Mouse (Mus musculus) neural tube, embryonic 14.5 days (tissue): ENCODE measurements around the gene Gpr150. TPM values are rescaled to one million over a fixed set of nuclear protein-coding genes. Genes with fewer than 3 reads are reported as not detected.

ENCODE experiments used
- ATAC-seq: fragments of 200-750 bp; cut with Nextera tagmentation; 2 replicates; pipeline ENCODE4 v1.8.0; 2017; ENCODE audit warnings: low read depth, mild to moderate bottlenecking, moderate TSS enrichment, moderate library complexity
- H3K27ac ChIP-seq: fragments of 300-500 bp; sonication (generic); 2 replicates; pipeline ENCODE4 v1.5.1; 2014; ENCODE audit warnings: low read depth, mild to moderate bottlenecking, control low read depth, low read length, moderate library complexity, mixed read lengths
- H3K27me3 ChIP-seq: fragments of 300-500 bp; sonication (generic); 2 replicates; pipeline ENCODE4 v1.6.1; 2014; ENCODE audit warnings: low read length; ENCODE audit not compliant: control insufficient read depth, insufficient read depth
- H3K36me3 ChIP-seq: fragments of 300-500 bp; sonication (generic); 2 replicates; pipeline ENCODE4 v1.6.1; 2014; ENCODE audit warnings: low read length, mixed read lengths; ENCODE audit not compliant: control insufficient read depth, insufficient read depth
- H3K4me1 ChIP-seq: fragments of 300-500 bp; sonication (generic); 2 replicates; pipeline ENCODE4 v1.6.1; 2014; ENCODE audit warnings: low read length; ENCODE audit not compliant: control insufficient read depth, insufficient read depth
- H3K4me2 ChIP-seq: fragments of 300-500 bp; sonication (generic); 2 replicates; pipeline ENCODE4 v1.6.1; 2014; ENCODE audit warnings: mild to moderate bottlenecking, low read depth, low read length, control low read depth
- H3K4me3 ChIP-seq: fragments of 300-500 bp; sonication (generic); 2 replicates; pipeline ENCODE4 v1.5.1; 2014; ENCODE audit warnings: low read depth, low read length, control low read depth, mixed read lengths
- H3K9ac ChIP-seq: fragments of 300-500 bp; sonication (generic); replicated peaks from 2 replicates; pipeline ENCODE4 v1.6.1; 2014; ENCODE audit warnings: low read depth, mild to moderate bottlenecking, control low read depth, low read length, mixed read lengths
- H3K9me3 ChIP-seq: fragments of 300-500 bp; sonication (generic); 2 replicates; pipeline ENCODE4 v1.6.1; 2016; ENCODE audit warnings: low read length; ENCODE audit not compliant: control insufficient read depth
- WGBS: fragments of 180-500 bp; shearing (Covaris S2); extraction: QIAGEN DNeasy Blood & Tissue Kit; methylation state at CpG from one replicate; pipeline ENCODE4 v1.1.7; 2014; 5-methylcytosine and 5-hydroxymethylcytosine counted together
- polyA plus RNA-seq: library from polyadenylated mRNA; unstranded; fragments of >200 nt; fragmentation: Nextera tagmentation; extraction: Ambion mirVana; gene quantifications from 2 replicates; pipeline ENCODE4 v1.2.1, GENCODE M21; 2014

The Gpr150 gene
- polyA plus RNA-seq = 2.6 and 3.0 TPM in 2 replicates

- 10% methylated on average over 8 of the region's 10 CpGs for WGBS
- peaks cover 12% of the 10 kb centered on the region for H3K27me3 ChIP-seq
Measured at GRCm38 (mm10) chr13:76056896-76057266, at the start of gene Gpr150. TSS of gene Gpr150 (minus strand) at chr13:76056996.

GRCm38 (mm10) chr13:76101989-76102388 lies 45.2 kb upstream of the Gpr150 start:
- Histone ChIP-seq H3K4me2 (no peak overlapping the region), H3K4me1 (peaks cover 4% of the 10 kb centered on the region; the same call in 1 of the 2 replicates), H3K4me3 (no peak overlapping the region), H3K9me3 (no peaks in the 10 kb centered on the region), H3K27me3 (no peaks in the 10 kb centered on the region), H3K27ac (no peak overlapping the region), H3K36me3 (no peaks in the 10 kb centered on the region), H3K9ac (no peak overlapping the region)
- ATAC-seq = no peak
- 98% methylated on average over 2 of the region's 2 CpGs for WGBS

More at GRCm38 (mm10) chr13:76056896-76057266, at the start of gene Gpr150:
- no peak for ATAC-seq
- Histone ChIP-seq H3K9me3 (no peaks in the 10 kb centered on the region), H3K4me1 (no peaks in the 10 kb centered on the region; the same call in 1 of the 2 replicates), H3K4me2 (peak within 1 kb of the TSS; percentile 99), H3K36me3 (no peaks in the 10 kb centered on the region), H3K4me3 (peak within 1 kb of the TSS; percentile 64), H3K9ac (peak within 1 kb of the TSS; percentile 58), H3K27ac (peak within 1 kb of the TSS; percentile 16; the same call in 1 of the 2 replicates)

DNA sequence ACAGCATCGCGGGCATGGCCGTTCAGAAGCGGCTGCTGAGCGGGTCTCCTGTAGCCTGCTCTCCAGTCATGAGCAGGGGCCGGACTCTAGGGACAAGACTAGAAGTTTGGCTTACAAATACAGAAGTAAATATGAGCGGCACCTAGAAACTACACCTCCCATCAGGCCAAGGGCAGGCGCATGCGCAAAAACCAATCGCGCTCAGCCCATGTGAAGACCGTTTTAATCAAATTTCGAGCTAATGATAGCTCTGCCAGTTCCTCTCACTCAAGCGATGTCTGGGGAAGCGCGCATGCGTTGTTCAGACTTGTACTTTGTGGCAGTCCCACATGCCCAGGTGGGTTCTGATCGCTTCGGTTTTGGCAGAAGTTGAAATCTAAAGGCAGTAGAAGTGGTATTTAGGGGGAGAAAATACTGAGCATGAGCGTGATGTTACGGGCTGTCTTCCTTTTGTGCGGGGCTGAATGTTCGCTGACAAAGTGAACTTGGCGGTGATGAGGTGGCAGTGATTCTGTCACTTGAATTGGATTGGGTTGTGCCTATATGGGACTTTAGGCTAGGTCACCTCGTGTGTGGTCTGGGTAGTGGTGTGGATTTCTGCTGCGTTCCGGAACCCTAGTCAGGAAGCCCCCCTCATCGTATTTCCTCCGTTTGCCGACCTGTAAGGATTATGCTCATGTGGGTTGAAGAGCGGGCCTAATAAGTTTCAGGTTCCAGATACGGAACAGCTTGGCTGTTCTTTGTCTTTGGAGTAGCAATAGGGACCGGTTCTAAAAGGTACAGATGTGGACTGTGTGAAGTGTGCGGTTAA lies 41.9 kb upstream of the Gpr150 start, which contains the start of the genes Arsk and Ttc37:
Arsk (minus strand) TSS at position 168 of the 811 bp plus-strand sequence.
Ttc37 (plus strand) TSS at position 242 of the 811 bp plus-strand sequence.
- peak within 1 kb of the TSS; percentile 51 for H3K9ac ChIP-seq
- under 1% methylated on average over 34 of the region's 34 CpGs for WGBS
- peak within 1 kb of the TSS; percentile 66 for H3K4me2 ChIP-seq
- ATAC-seq = peak; percentile 97
- H3K4me3 ChIP-seq = peak within 1 kb of the TSS; percentile 66
- H3K27ac ChIP-seq = peak within 1 kb of the TSS; percentile 46
- H3K9me3 ChIP-seq = no peaks in the 10 kb centered on the region
- no peaks in the 10 kb centered on the region for H3K27me3 ChIP-seq
- no peaks in the 10 kb centered on the region for H3K36me3 ChIP-seq
- peaks cover 4% of the 10 kb centered on the region; the same call in 1 of the 2 replicates for H3K4me1 ChIP-seq

- peaks cover 4% of the 10 kb centered on the region; the same call in 1 of the 2 replicates for H3K4me1 ChIP-seq
- H3K9ac ChIP-seq = peak overlapping the region; percentile 43
- peak overlapping the region; percentile 46 for H3K27ac ChIP-seq
- H3K4me3 ChIP-seq = peak overlapping the region; percentile 66
- WGBS = 4% methylated on average over 16 of the region's 16 CpGs
- H3K36me3 ChIP-seq = no peaks in the 10 kb centered on the region
- H3K27me3 ChIP-seq = no peaks in the 10 kb centered on the region
- no peaks in the 10 kb centered on the region for H3K9me3 ChIP-seq
- peak overlapping the region; percentile 57 for H3K4me2 ChIP-seq
- peak; percentile 86 for ATAC-seq
Measured at GRCm38 (mm10) chr13:76098116-76098492, 41.3 kb upstream of the Gpr150 start.

DNA sequence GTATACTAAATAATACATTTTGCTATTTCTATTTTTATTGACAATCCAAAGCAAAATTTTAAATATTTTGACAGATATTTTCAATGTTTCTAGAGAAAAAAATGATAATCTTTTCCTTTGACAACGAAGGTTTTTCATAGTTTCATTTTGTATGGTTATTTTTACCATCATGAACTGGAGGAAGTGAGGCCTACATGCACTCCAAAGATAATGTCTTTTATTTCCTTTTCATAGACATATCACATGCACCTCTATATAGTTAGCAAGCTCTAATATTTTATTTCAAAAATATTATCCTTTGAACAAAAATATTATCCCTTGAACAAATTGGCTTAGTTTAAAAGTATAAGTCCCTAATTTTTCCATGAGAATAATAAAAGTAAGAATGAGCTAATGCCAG lies 17.5 kb upstream of the Gpr150 start:
- Histone ChIP-seq H3K4me2 (no peak overlapping the region), H3K4me3 (no peak overlapping the region), H3K4me1 (no peaks in the 10 kb centered on the region), H3K36me3 (no peaks in the 10 kb centered on the region), H3K9ac (no peak overlapping the region), H3K27me3 (no peaks in the 10 kb centered on the region), H3K27ac (no peak overlapping the region), H3K9me3 (no peaks in the 10 kb centered on the region)
- 91% methylated on average over 1 of the region's 1 CpGs for WGBS
- no peak for ATAC-seq

- H3K4me1 ChIP-seq = no peaks in the 10 kb centered on the region
- no peak overlapping the region for H3K27ac ChIP-seq
- no peaks in the 10 kb centered on the region for H3K36me3 ChIP-seq
- H3K4me3 ChIP-seq = no peak overlapping the region
- H3K9ac ChIP-seq = no peak overlapping the region
- H3K9me3 ChIP-seq = no peaks in the 10 kb centered on the region
- H3K27me3 ChIP-seq = no peaks in the 10 kb centered on the region
- no peak for ATAC-seq
- no peak overlapping the region for H3K4me2 ChIP-seq
- WGBS = 87% methylated on average over 13 of the region's 13 CpGs
Measured at GRCm38 (mm10) chr13:76064363-76064945, 7.7 kb upstream of the Gpr150 start.

DNA sequence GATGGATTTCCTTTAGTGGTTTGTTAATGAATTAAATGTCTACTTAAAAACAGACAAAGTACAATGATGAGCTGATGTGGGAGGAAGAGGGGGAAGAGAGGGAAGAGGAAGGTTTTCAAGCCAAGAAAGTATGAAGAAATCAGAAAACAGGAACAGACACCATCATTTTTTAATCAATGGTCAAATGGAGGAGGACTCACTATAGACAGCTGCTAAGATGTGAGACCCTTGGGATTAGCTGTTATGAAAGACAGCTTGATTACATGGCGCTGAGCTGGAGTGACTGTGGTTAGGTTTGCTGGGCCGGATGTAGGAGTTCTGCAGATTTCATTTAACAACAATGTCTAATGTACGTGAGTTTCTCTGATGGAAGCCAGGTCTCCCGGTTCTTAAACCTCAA lies 6.8 kb upstream of the Gpr150 start:
- ATAC-seq = no peak
- no peak overlapping the region for H3K9ac ChIP-seq
- no peak overlapping the region for H3K4me2 ChIP-seq
- WGBS = 88% methylated on average over 4 of the region's 4 CpGs
- no peaks in the 10 kb centered on the region for H3K4me1 ChIP-seq
- H3K4me3 ChIP-seq = no peak overlapping the region
- no peak overlapping the region for H3K27ac ChIP-seq
- no peaks in the 10 kb centered on the region for H3K9me3 ChIP-seq
- H3K27me3 ChIP-seq = no peaks in the 10 kb centered on the region
- H3K36me3 ChIP-seq = no peaks in the 10 kb centered on the region

DNA sequence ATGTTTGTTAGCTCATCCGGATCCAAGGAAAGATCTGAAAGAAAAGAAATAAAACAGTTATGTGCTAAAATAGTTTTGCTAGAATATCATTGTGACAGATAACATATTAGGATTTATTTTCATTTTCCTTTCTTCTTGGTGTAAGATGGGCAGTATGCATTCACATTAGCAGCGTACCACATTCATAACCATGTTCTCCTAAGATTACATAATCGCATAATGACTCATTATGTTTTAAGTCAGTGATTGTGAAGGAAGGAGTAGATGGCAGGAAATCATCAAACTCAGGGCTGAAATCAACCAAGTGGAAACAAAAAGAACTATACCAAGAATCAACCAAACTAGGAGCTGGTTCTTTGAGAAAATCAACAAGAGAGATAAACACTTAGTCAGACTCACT lies 5.8 kb upstream of the Gpr150 start:
- Histone ChIP-seq H3K36me3 (no peaks in the 10 kb centered on the region), H3K9me3 (no peaks in the 10 kb centered on the region), H3K4me1 (no peaks in the 10 kb centered on the region), H3K27ac (no peak overlapping the region), H3K27me3 (no peaks in the 10 kb centered on the region), H3K9ac (no peak overlapping the region), H3K4me3 (no peak overlapping the region), H3K4me2 (no peak overlapping the region)
- WGBS = 94% methylated on average over 3 of the region's 3 CpGs
- ATAC-seq = no peak

GRCm38 (mm10) chr13:76062126-76062525 lies 5.3 kb upstream of the Gpr150 start:
- H3K9me3 ChIP-seq = no peaks in the 10 kb centered on the region
- no peaks in the 10 kb centered on the region for H3K27me3 ChIP-seq
- H3K27ac ChIP-seq = no peak overlapping the region
- H3K4me2 ChIP-seq = no peak overlapping the region
- no peaks in the 10 kb centered on the region for H3K4me1 ChIP-seq
- no peak for ATAC-seq
- no peaks in the 10 kb centered on the region for H3K36me3 ChIP-seq
- no peak overlapping the region for H3K4me3 ChIP-seq
- 91% methylated on average over 3 of the region's 3 CpGs for WGBS
- H3K9ac ChIP-seq = no peak overlapping the region
